Mouse (Mus musculus) heart, adult 2 months (tissue): ENCODE measurements at regions not wholly inside any gene's neighbourhood (a gene's known extent, or its start where the extent isn't known, plus 50 kb on each side); places are given as distances from the start of the nearest gene placed in this dataset.
"Not testable (repeated sequence)": the region's sequence is repeated elsewhere in the genome, so short reads cannot be mapped to it uniquely, and the experiment has no call there.

Experiments used
- CTCF ChIP-seq: fragments of 200-600 bp; IDR thresholded peaks from 2 replicates; pipeline ENCODE4 v1.8.1; 2022; ENCODE audit warnings: antibody characterized with exemption, mild to moderate bottlenecking, moderate library complexity
- POLR2A ChIP-seq: fragments of 200-500 bp; IDR thresholded peaks from 2 replicates; pipeline ENCODE4 v1.6.1; 2011; ENCODE audit warnings: mild to moderate bottlenecking, low read depth, low read length, control low read depth; ENCODE audit not compliant: insufficient read depth

DNA sequence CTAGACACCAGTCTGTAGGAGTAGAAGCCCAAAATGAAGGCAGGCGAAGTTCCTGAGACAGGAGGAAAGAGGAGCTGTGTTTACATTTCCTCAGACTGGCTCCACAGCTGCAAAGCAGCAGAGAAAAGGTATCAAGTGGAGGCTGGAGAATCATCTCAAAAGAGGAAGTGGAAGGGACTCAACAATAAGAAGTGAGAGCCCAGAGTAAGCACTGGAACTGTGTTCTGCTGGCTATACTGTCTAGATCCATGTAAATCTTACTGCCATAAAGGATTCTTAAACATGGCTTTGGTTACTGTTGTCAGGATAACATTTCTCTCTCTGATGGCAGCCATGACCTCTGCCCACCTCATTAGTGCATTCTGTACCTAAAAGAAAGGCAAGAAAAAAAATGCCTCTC is 261.7 kb upstream of the Gdi2 start:
- TF ChIP-seq CTCF, POLR2A: not testable (repeated sequence)
